Mouse (Mus musculus) E14TG2a.4 (cell line): ENCODE measurements around the gene Lrrn4.

ENCODE experiments used
- H3K27me3 ChIP-seq: 2 replicates; pipeline ENCODE4 v1.6.1; 2014; ENCODE audit warnings: low read length, control low read depth; ENCODE audit not compliant: insufficient read depth
- H3K36me3 ChIP-seq: 2 replicates; pipeline ENCODE4 v1.6.1; 2014; ENCODE audit warnings: low read length, control low read depth; ENCODE audit not compliant: insufficient read depth
- H3K4me1 ChIP-seq: replicated peaks from 2 replicates; pipeline ENCODE4 v1.6.1; 2014; ENCODE audit warnings: low read depth, low read length, control low read depth
- H3K4me3 ChIP-seq: replicated peaks from 2 replicates; pipeline ENCODE4 v1.5.1; 2014; ENCODE audit warnings: mild to moderate bottlenecking, low read length
- H3K9me3 ChIP-seq: 2 replicates; pipeline ENCODE4 v1.6.1; 2014; ENCODE audit warnings: low read length, control low read depth
- CTCF ChIP-seq: conservative IDR thresholded peaks from 2 replicates; pipeline ENCODE4 v1.5.1; 2014; ENCODE audit warnings: low read length
- NANOG ChIP-seq: IDR thresholded peaks from 2 replicates; pipeline ENCODE4 v1.6.1; 2014; ENCODE audit warnings: borderline replicate concordance, low read length, mixed read lengths
- POU5F1 ChIP-seq: IDR thresholded peaks from 2 replicates; pipeline ENCODE4 v1.6.1; 2014; ENCODE audit warnings: low read length, borderline replicate concordance

The Lrrn4 gene

GRCm38 (mm10) chr2:132861456-132861855 is 19.2 kb downstream of the Lrrn4 start:
- no peak for TF ChIP-seq CTCF
- TF ChIP-seq NANOG, result no peak
- no peak for TF ChIP-seq POU5F1
- no peaks in the 10 kb centered on the region for H3K9me3 ChIP-seq
- H3K4me3 ChIP-seq, result no peak overlapping the region
- peaks cover 2% of the 10 kb centered on the region; the same call in 1 of the 2 replicates for H3K4me1 ChIP-seq
- no peaks in the 10 kb centered on the region for H3K27me3 ChIP-seq
- peaks cover 19% of the 10 kb centered on the region for H3K36me3 ChIP-seq

- no peaks in the 10 kb centered on the region for H3K9me3 ChIP-seq
- TF ChIP-seq POU5F1 (no peak), CTCF (no peak), NANOG (no peak)
- peaks cover 5% of the 10 kb centered on the region; the same call in 1 of the 2 replicates for H3K4me1 ChIP-seq
- H3K27me3 ChIP-seq, result no peaks in the 10 kb centered on the region
- peaks cover 16% of the 10 kb centered on the region for H3K36me3 ChIP-seq
- no peak overlapping the region for H3K4me3 ChIP-seq
Observed at GRCm38 (mm10) chr2:132860435-132860834, 20.3 kb downstream of the Lrrn4 start.

- Histone ChIP-seq H3K4me3 (no peak overlapping the region), H3K36me3 (peaks cover 24% of the 10 kb centered on the region), H3K27me3 (no peaks in the 10 kb centered on the region), H3K4me1 (peaks cover 23% of the 10 kb centered on the region), H3K9me3 (no peaks in the 10 kb centered on the region)
- TF ChIP-seq NANOG, result no peak
- no peak for TF ChIP-seq POU5F1
- TF ChIP-seq CTCF, result no peak
Observed at GRCm38 (mm10) chr2:132856333-132856732, 24.4 kb downstream of the Lrrn4 start.

- Histone ChIP-seq H3K36me3 (peaks cover 46% of the 10 kb centered on the region), H3K27me3 (no peaks in the 10 kb centered on the region), H3K4me3 (no peak overlapping the region), H3K4me1 (peaks cover 53% of the 10 kb centered on the region), H3K9me3 (no peaks in the 10 kb centered on the region)
- no peak for TF ChIP-seq POU5F1
- TF ChIP-seq CTCF, result no peak
- no peak for TF ChIP-seq NANOG
Observed at GRCm38 (mm10) chr2:132853051-132853450, 27.6 kb downstream of the Lrrn4 start.

- H3K27me3 ChIP-seq, result no peaks in the 10 kb centered on the region
- H3K36me3 ChIP-seq, result peaks cover 43% of the 10 kb centered on the region
- TF ChIP-seq POU5F1 (no peak), CTCF (no peak), NANOG (no peak)
- H3K4me1 ChIP-seq, result peaks cover 64% of the 10 kb centered on the region
- no peak overlapping the region for H3K4me3 ChIP-seq
- no peaks in the 10 kb centered on the region for H3K9me3 ChIP-seq
Observed at GRCm38 (mm10) chr2:132849141-132849540, 31.6 kb downstream of the Lrrn4 start.

GRCm38 (mm10) chr2:132848361-132848760 is 32.3 kb downstream of the Lrrn4 start:
- Histone ChIP-seq H3K9me3 (no peaks in the 10 kb centered on the region), H3K36me3 (peaks cover 43% of the 10 kb centered on the region), H3K27me3 (no peaks in the 10 kb centered on the region), H3K4me1 (peaks cover 64% of the 10 kb centered on the region), H3K4me3 (no peak overlapping the region; the same call in 1 of the 2 replicates)
- TF ChIP-seq NANOG (no peak), CTCF (no peak)

GRCm38 (mm10) chr2:132847581-132847980 is 33.1 kb downstream of the Lrrn4 start:
- H3K4me1 ChIP-seq, result peaks cover 57% of the 10 kb centered on the region
- peaks cover 51% of the 10 kb centered on the region for H3K36me3 ChIP-seq
- no peaks in the 10 kb centered on the region for H3K27me3 ChIP-seq
- TF ChIP-seq NANOG (no peak), POU5F1 (no peak), CTCF (no peak)
- H3K4me3 ChIP-seq, result peak overlapping the region; percentile 89
- H3K9me3 ChIP-seq, result no peaks in the 10 kb centered on the region

GRCm38 (mm10) chr2:132846407-132847358 is 34.0 kb downstream of the Lrrn4 start, which contains the start of gene Crls1:
Gene Crls1, plus strand, starts transcription at chr2:132846666.
- Histone ChIP-seq H3K9me3 (no peaks in the 10 kb centered on the region), H3K27me3 (no peaks in the 10 kb centered on the region), H3K4me3 (peak within 1 kb of the TSS; percentile 89), H3K4me1 (peaks cover 49% of the 10 kb centered on the region), H3K36me3 (peaks cover 51% of the 10 kb centered on the region)
- TF ChIP-seq CTCF (peak; percentile 61), NANOG (no peak)
